ENCODE assay signal across 33 mouse cellular contexts in genomic region chr13:60745358-60745757, GRCm38 (mm10). TPM values are rescaled to one million over a fixed set of nuclear protein-coding genes. Genes with fewer than 3 reads are reported as not detected.
DNase-seq lines count a peak whose midpoint lies in the region; ATAC-seq and TF ChIP-seq lines count a peak whose summit lies in the region.
"Had no signal": no experiment of that assay in that cellular context is flagged by ENCODE, and none has a peak within 500 bp of the region (broad histone marks: within the 10 kb centered on the region; RNA-seq: fewer than 3 reads in every experiment).

No protein-coding gene starts in this region.

- 86% methylated on average over 12 of the region's 12 CpGs for WGBS in stomach, embryonic 15.5 days
- 88% methylated on average over 12 of the region's 12 CpGs for WGBS in stomach, postnatal 0 days
- WGBS in liver, embryonic 11.5 days = 49% methylated on average over 12 of the region's 12 CpGs
- 38% methylated on average over 12 of the region's 12 CpGs for WGBS in liver, embryonic 16.5 days (ENCODE audit: insufficient replicate concordance)

- H3K4me1 ChIP-seq in stomach, embryonic 15.5 days = no peaks in the 10 kb centered on the region
- no peaks in the 10 kb centered on the region for H3K4me1 ChIP-seq in stomach, postnatal 0 days (replicated peaks; ENCODE audit: control insufficient read depth, insufficient read depth)
- H3K4me1 ChIP-seq in liver, embryonic 11.5 days (replicated peaks; ENCODE audit: control insufficient read depth, insufficient read depth, low read length) = peaks cover 41% of the 10 kb centered on the region
- H3K4me1 ChIP-seq in liver, embryonic 16.5 days (ENCODE audit: control insufficient read depth, low read depth, low read length) = peaks cover 36% of the 10 kb centered on the region
- H3K4me1 ChIP-seq: limb, embryonic 10.5 days; lung, embryonic 15.5 days; neural tube, embryonic 12.5 days had no signal

- H3K4me3 ChIP-seq in stomach, embryonic 15.5 days (replicated peaks) = no peak overlapping the region
- no peak overlapping the region for H3K4me3 ChIP-seq in stomach, postnatal 0 days (ENCODE audit: low read depth, low read length)
- H3K4me3 ChIP-seq in liver, embryonic 11.5 days (ENCODE audit: low read depth, low read length) = no peak overlapping the region
- no peak overlapping the region for H3K4me3 ChIP-seq in liver, embryonic 16.5 days (ENCODE audit: low read depth, low read length)
- H3K4me3 ChIP-seq: forebrain, embryonic 13.5 days; gastrocnemius, adult 2 months; hindbrain, embryonic 13.5 days; limb, embryonic 10.5 days; limb, embryonic 15.5 days; lung, embryonic 15.5 days; myocyte; neural tube, embryonic 12.5 days had no signal

- DNase-seq in stomach, postnatal 0 days (ENCODE audit: low spot score) = no peak
- no peak for DNase-seq in liver, embryonic 11.5 days (ENCODE audit: low spot score)
- DNase-seq in lung, postnatal 14 days = no peak
- no peak for DNase-seq in embryo, embryonic 11 days
- DNase-seq: adrenal gland, adult 2 months; cerebellum, adult 11-12 months; cerebellum, postnatal 10 days; gastrocnemius, postnatal 36 days; heart, adult 18-20 months; heart, postnatal 36 days; kidney, adult 9 months; kidney, postnatal 10 days; layer of hippocampus, postnatal 36 days; lung, postnatal 4 days; right cerebral cortex, postnatal 4 days had no signal

- no peaks in the 10 kb centered on the region for H3K27me3 ChIP-seq in stomach, embryonic 15.5 days (replicated peaks)
- no peaks in the 10 kb centered on the region for H3K27me3 ChIP-seq in stomach, postnatal 0 days (ENCODE audit: control insufficient read depth, insufficient read depth, low read length)
- H3K27me3 ChIP-seq in liver, embryonic 11.5 days (replicated peaks; ENCODE audit: control insufficient read depth, insufficient read depth, low read length) = no peaks in the 10 kb centered on the region
- no peaks in the 10 kb centered on the region for H3K27me3 ChIP-seq in liver, embryonic 16.5 days (ENCODE audit: control insufficient read depth, insufficient read depth, low read depth, low read length)
- H3K27me3 ChIP-seq: forebrain, embryonic 13.5 days; hindbrain, embryonic 13.5 days; limb, embryonic 15.5 days; lung, embryonic 15.5 days; neural tube, embryonic 12.5 days had no signal

- no peak for TF ChIP-seq CTCF in stomach, postnatal 0 days (IDR thresholded peaks at IDR 0.05; ENCODE audit: low read depth)

- H3K9ac ChIP-seq in stomach, embryonic 15.5 days = no peak overlapping the region
- H3K9ac ChIP-seq in stomach, postnatal 0 days (ENCODE audit: low read length) = no peak overlapping the region
- H3K9ac ChIP-seq in liver, embryonic 11.5 days (ENCODE audit: low read depth, low read length) = no peak overlapping the region
- no peak overlapping the region for H3K9ac ChIP-seq in liver, embryonic 16.5 days (ENCODE audit: low read depth, low read length)
- H3K9ac ChIP-seq: forebrain, embryonic 13.5 days; hindbrain, embryonic 13.5 days; limb, embryonic 15.5 days; lung, embryonic 15.5 days; neural tube, embryonic 12.5 days had no signal

- H3K27ac ChIP-seq in stomach, embryonic 15.5 days = no peak overlapping the region
- no peak overlapping the region for H3K27ac ChIP-seq in stomach, postnatal 0 days (replicated peaks)
- H3K27ac ChIP-seq in liver, embryonic 11.5 days (ENCODE audit: low read depth, low read length) = 0 out of 2 replicates have a peak overlapping the region, but pooled peaks have one; percentile 28
- peak overlapping the region; percentile 62 for H3K27ac ChIP-seq in liver, embryonic 16.5 days (ENCODE audit: low read length)
- H3K27ac ChIP-seq: forebrain, embryonic 13.5 days; gastrocnemius, adult 2 months; hindbrain, embryonic 13.5 days; limb, embryonic 10.5 days; limb, embryonic 15.5 days; lung, embryonic 15.5 days; neural tube, embryonic 12.5 days had no signal

- ATAC-seq in stomach, embryonic 15.5 days (ENCODE audit: insufficient read depth, low FRiP score, low read depth) = peak; percentile 52; the same call in 1 of the 2 replicates
- ATAC-seq in stomach, postnatal 0 days (ENCODE audit: low FRiP score, low TSS enrichment) = no peak
- ATAC-seq in liver, embryonic 11.5 days (replicated peaks; ENCODE audit: low FRiP score) = peak; percentile 70
- ATAC-seq in liver, embryonic 16.5 days (ENCODE audit: low read depth) = peak; percentile 72
- no peak for ATAC-seq in activated CD4-positive, CD25-positive, alpha-beta regulatory T cell, adult 4 months
- ATAC-seq: forebrain, embryonic 13.5 days; intestine, postnatal 0 days had no signal

- H3K36me3 ChIP-seq in stomach, embryonic 15.5 days = peaks cover 5% of the 10 kb centered on the region; the same call in 1 of the 2 replicates
- H3K36me3 ChIP-seq in stomach, postnatal 0 days (ENCODE audit: control insufficient read depth, insufficient read depth, low read length) = no peaks in the 10 kb centered on the region
- peaks cover 4% of the 10 kb centered on the region; the same call in 1 of the 2 replicates for H3K36me3 ChIP-seq in liver, embryonic 11.5 days (ENCODE audit: control insufficient read depth, insufficient read depth, low read length)
- H3K36me3 ChIP-seq in liver, embryonic 16.5 days (ENCODE audit: control insufficient read depth, insufficient read depth) = no peaks in the 10 kb centered on the region; the same call in 1 of the 2 replicates

- H3K4me2 ChIP-seq in stomach, embryonic 15.5 days = no peak overlapping the region
- no peak overlapping the region for H3K4me2 ChIP-seq in stomach, postnatal 0 days (replicated peaks; ENCODE audit: low read depth)
- peak overlapping the region; percentile 6 for H3K4me2 ChIP-seq in liver, embryonic 11.5 days
- peak overlapping the region; percentile 22 for H3K4me2 ChIP-seq in liver, embryonic 16.5 days (ENCODE audit: low read depth, low read length)
- H3K4me2 ChIP-seq: forebrain, embryonic 13.5 days; heart, embryonic 11.5 days; hindbrain, embryonic 13.5 days; limb, embryonic 15.5 days; lung, embryonic 15.5 days; midbrain, embryonic 11.5 days; neural tube, embryonic 12.5 days had no signal

- no peak for TF ChIP-seq EP300 in stomach, postnatal 0 days (optimal IDR thresholded peaks at IDR 0.05)

- H3K9me3 ChIP-seq in stomach, embryonic 15.5 days = no peaks in the 10 kb centered on the region
- H3K9me3 ChIP-seq in stomach, postnatal 0 days (ENCODE audit: control insufficient read depth, low read length) = no peaks in the 10 kb centered on the region
- H3K9me3 ChIP-seq in liver, embryonic 11.5 days (ENCODE audit: control insufficient read depth, low read length) = no peaks in the 10 kb centered on the region
- H3K9me3 ChIP-seq in liver, embryonic 16.5 days (replicated peaks; ENCODE audit: control insufficient read depth, low read length) = no peaks in the 10 kb centered on the region
- H3K9me3 ChIP-seq: forebrain, embryonic 13.5 days; hindbrain, embryonic 13.5 days; limb, embryonic 10.5 days; limb, embryonic 15.5 days; lung, embryonic 15.5 days; neural tube, embryonic 12.5 days had no signal

RNA-seq across cellular contexts. Expression of gene BC051665, which starts 40.8 kb away (rescaled TPM):
- not detected in 2 replicates for polyA plus RNA-seq in stomach, embryonic 15.5 days (2015; fragmentation: Nextera tagmentation; extraction: Ambion mirVana)
- polyA plus RNA-seq in stomach, postnatal 0 days (2015; fragmentation: Nextera tagmentation; extraction: Ambion mirVana) = not detected in 2 replicates
- polyA plus RNA-seq in liver, embryonic 11.5 days (2014; fragmentation: Nextera tagmentation; extraction: Ambion mirVana) = not detected in 2 replicates
- not detected in 2 replicates for polyA plus RNA-seq in liver, embryonic 16.5 days (2015; fragmentation: Nextera tagmentation; extraction: Ambion mirVana)
- polyA plus RNA-seq in activated CD4-positive, CD25-positive, alpha-beta regulatory T cell, adult 4 months (2017; shearing (Covaris generic)) = not detected
- polyA plus RNA-seq: adrenal gland, adult 2 months; embryonic facial prominence, embryonic 14.5 days; forebrain, embryonic 13.5 days; heart, embryonic 11.5 days; heart, embryonic 16.5 days; hindbrain, embryonic 13.5 days; intestine, postnatal 0 days; large intestine, adult 2 months; limb, embryonic 10.5 days; limb, embryonic 15.5 days; lung, embryonic 15.5 days; midbrain, embryonic 11.5 days; midbrain, postnatal 0 days; myocyte; neural tube, embryonic 12.5 days had no signal

RNA-seq across cellular contexts. Expression of gene Ctsll3, which starts 57.3 kb away (rescaled TPM):
- not detected in 2 replicates for polyA plus RNA-seq in stomach, embryonic 15.5 days (2015; fragmentation: Nextera tagmentation; extraction: Ambion mirVana)
- 0.82 and 0.90 TPM in 2 replicates for polyA plus RNA-seq in stomach, postnatal 0 days (2015; fragmentation: Nextera tagmentation; extraction: Ambion mirVana)
- polyA plus RNA-seq in liver, embryonic 11.5 days (2014; fragmentation: Nextera tagmentation; extraction: Ambion mirVana) = not detected in 2 replicates
- polyA plus RNA-seq in liver, embryonic 16.5 days (2015; fragmentation: Nextera tagmentation; extraction: Ambion mirVana) = not detected in 2 replicates
- not detected for polyA plus RNA-seq in activated CD4-positive, CD25-positive, alpha-beta regulatory T cell, adult 4 months (2017; shearing (Covaris generic))
- polyA plus RNA-seq: adrenal gland, adult 2 months; forebrain, embryonic 13.5 days; heart, embryonic 11.5 days; heart, embryonic 16.5 days; hindbrain, embryonic 13.5 days; intestine, postnatal 0 days; large intestine, adult 2 months; limb, embryonic 10.5 days; lung, embryonic 15.5 days; midbrain, embryonic 11.5 days; midbrain, postnatal 0 days; myocyte; neural tube, embryonic 12.5 days had no signal

Comparison
In these comparisons a context has a peak if more than half of its experiments do, and no peak if none do; other contexts are left out.
1. ATAC-seq: peak in stomach, embryonic 15.5 days (single experiment), liver, embryonic 11.5 days (single experiment) and liver, embryonic 16.5 days (single experiment); none in stomach, postnatal 0 days (single experiment) and activated CD4-positive, CD25-positive, alpha-beta regulatory T cell, adult 4 months (single experiment).
2. H3K27ac ChIP-seq: peak in liver, embryonic 11.5 days (single experiment) and liver, embryonic 16.5 days (single experiment); none in stomach, embryonic 15.5 days (single experiment) and stomach, postnatal 0 days (single experiment).
3. H3K4me2 ChIP-seq: peak in liver, embryonic 11.5 days (single experiment) and liver, embryonic 16.5 days (single experiment); none in stomach, embryonic 15.5 days (single experiment) and stomach, postnatal 0 days (single experiment).